Mouse (Mus musculus): ENCODE results near the gene Fgfr2.
"Not testable (repeated sequence)": the region's sequence is repeated elsewhere in the genome, so short reads cannot be mapped to it uniquely, and the experiment has no call there.

The Fgfr2 gene

DNA sequence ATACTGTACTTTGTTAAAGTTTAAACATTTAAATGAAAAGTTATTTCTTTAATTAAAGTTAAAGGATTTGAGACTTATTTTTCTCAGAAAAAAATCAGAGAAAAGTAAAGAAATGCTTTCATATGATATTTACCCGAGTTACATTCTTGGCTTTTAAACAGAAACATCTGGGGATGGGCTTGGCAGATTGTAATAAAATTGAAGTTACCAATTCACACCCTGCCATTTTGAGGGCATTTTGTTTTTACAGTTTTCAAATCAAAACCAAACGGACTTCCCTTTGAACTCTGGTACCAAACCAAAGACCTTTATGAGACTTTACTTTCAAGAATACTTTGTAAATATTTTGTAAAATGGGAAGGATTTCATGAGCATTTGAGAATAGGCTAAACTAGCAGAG lies 2697.2 kb downstream of the Fgfr2 start:
- H3K9me3 ChIP-seq (ENCODE audit: low read length) = no peaks in the 10 kb centered on the region
- TF ChIP-seq NANOG (IDR thresholded peaks at IDR 0.05; ENCODE audit: borderline replicate concordance, low read length) (no peak), POU5F1 (IDR thresholded peaks at IDR 0.05; ENCODE audit: borderline replicate concordance, low read length) (no peak), CTCF (conservative IDR thresholded peaks at IDR 0.05; ENCODE audit: low read length) (no peak)
- H3K4me1 ChIP-seq (replicated peaks; ENCODE audit: low read depth, low read length) = no peaks in the 10 kb centered on the region; the same call in 1 of the 2 replicates
- no peaks in the 10 kb centered on the region for H3K27me3 ChIP-seq (ENCODE audit: insufficient read depth, low read length)
- H3K36me3 ChIP-seq (ENCODE audit: insufficient read depth, low read length) = peaks cover 3% of the 10 kb centered on the region; the same call in 1 of the 2 replicates
- no peak overlapping the region for H3K4me3 ChIP-seq (replicated peaks; ENCODE audit: low read length)

DNA sequence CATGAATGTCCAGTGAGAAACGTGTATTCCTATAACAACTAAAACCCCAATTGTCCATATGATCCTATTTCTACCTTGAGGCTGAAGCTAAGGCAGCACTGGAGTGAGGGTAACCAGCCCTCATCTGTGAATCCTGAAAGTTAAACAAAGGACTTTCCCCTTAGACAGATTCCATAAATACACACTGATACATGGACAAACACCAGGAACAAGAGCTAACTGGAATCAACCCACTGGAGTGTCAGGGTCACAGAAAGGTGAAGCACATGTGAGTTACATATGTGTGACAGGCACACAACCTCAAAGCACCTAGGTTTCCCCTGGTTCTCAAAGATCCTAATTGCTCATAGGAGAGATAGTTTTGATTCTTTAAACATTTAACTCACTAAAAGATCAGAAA lies 2703.2 kb downstream of the Fgfr2 start:
- H3K9me3 ChIP-seq (ENCODE audit: low read length) = no peaks in the 10 kb centered on the region
- H3K4me3 ChIP-seq (replicated peaks; ENCODE audit: low read length) = no peak overlapping the region
- H3K36me3 ChIP-seq (ENCODE audit: insufficient read depth, low read length) = 0 out of 2 replicates have a peak, but pooled peaks cover 3% of the 10 kb centered on the region
- TF ChIP-seq POU5F1 (IDR thresholded peaks at IDR 0.05; ENCODE audit: borderline replicate concordance, low read length) (no peak), NANOG (IDR thresholded peaks at IDR 0.05; ENCODE audit: borderline replicate concordance, low read length) (no peak), CTCF (conservative IDR thresholded peaks at IDR 0.05; ENCODE audit: low read length) (no peak)
- no peaks in the 10 kb centered on the region for H3K27me3 ChIP-seq (ENCODE audit: insufficient read depth, low read length)
- H3K4me1 ChIP-seq (replicated peaks; ENCODE audit: low read depth, low read length) = no peaks in the 10 kb centered on the region

DNA sequence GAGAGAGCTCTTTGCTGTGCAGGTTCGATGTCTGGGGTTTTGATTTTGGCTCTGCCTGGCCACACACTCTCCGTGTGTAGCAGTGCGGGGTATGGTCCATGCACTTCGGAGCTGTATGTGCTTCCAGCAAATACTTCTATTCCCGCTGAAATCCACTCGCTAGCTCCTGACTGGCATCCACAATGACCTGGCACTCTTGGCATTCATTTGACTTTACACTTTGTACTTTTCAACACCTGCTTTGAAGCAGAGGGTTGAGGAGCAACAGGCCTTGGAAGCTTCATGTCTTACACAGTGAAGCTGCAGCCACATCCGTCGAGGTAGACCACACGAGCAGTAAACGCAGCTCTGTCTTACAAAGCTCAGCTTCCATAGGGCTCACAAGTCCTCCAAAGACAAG lies 2715.5 kb downstream of the Fgfr2 start:
- TF ChIP-seq NANOG (IDR thresholded peaks at IDR 0.05; ENCODE audit: borderline replicate concordance, low read length) = no peak
- no peak for TF ChIP-seq POU5F1 (IDR thresholded peaks at IDR 0.05; ENCODE audit: borderline replicate concordance, low read length)
- TF ChIP-seq CTCF (conservative IDR thresholded peaks at IDR 0.05; ENCODE audit: low read length) = no peak
- no peak overlapping the region for H3K4me3 ChIP-seq (replicated peaks; ENCODE audit: low read length)
- no peaks in the 10 kb centered on the region for H3K4me1 ChIP-seq (replicated peaks; ENCODE audit: low read depth, low read length)
- H3K27me3 ChIP-seq (ENCODE audit: insufficient read depth, low read length) = no peaks in the 10 kb centered on the region
- no peaks in the 10 kb centered on the region for H3K9me3 ChIP-seq (ENCODE audit: low read length)
- peaks cover 3% of the 10 kb centered on the region; the same call in 1 of the 2 replicates for H3K36me3 ChIP-seq (ENCODE audit: insufficient read depth, low read length)

DNA sequence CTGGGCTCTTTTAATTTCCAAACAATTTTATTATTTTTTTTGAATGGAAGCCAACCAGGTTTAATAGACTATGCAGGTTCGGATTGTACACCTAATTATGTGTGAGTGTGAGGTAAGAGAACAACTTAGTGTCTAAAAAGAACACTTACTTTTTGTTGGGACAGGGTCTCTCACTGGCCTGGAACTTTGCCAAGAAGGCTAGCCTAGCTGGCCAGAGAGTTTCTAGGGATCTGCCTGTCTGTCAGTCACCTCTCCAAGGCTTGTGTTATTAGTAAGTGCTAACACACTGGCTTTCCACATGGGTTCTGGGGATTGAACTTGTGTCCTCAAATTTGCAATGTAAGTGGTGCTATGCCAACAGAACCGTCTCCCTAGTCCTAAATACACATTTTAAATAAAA lies 2719.8 kb downstream of the Fgfr2 start:
- TF ChIP-seq POU5F1 (IDR thresholded peaks at IDR 0.05; ENCODE audit: borderline replicate concordance, low read length) (no peak), CTCF (conservative IDR thresholded peaks at IDR 0.05; ENCODE audit: low read length) (no peak), NANOG (IDR thresholded peaks at IDR 0.05; ENCODE audit: borderline replicate concordance, low read length) (no peak)
- no peaks in the 10 kb centered on the region for H3K4me1 ChIP-seq (replicated peaks; ENCODE audit: low read depth, low read length)
- H3K27me3 ChIP-seq (ENCODE audit: insufficient read depth, low read length) = no peaks in the 10 kb centered on the region
- H3K4me3 ChIP-seq (replicated peaks; ENCODE audit: low read length) = no peak overlapping the region
- H3K36me3 ChIP-seq (ENCODE audit: insufficient read depth, low read length) = peaks cover 16% of the 10 kb centered on the region
- no peaks in the 10 kb centered on the region for H3K9me3 ChIP-seq (ENCODE audit: low read length)

DNA sequence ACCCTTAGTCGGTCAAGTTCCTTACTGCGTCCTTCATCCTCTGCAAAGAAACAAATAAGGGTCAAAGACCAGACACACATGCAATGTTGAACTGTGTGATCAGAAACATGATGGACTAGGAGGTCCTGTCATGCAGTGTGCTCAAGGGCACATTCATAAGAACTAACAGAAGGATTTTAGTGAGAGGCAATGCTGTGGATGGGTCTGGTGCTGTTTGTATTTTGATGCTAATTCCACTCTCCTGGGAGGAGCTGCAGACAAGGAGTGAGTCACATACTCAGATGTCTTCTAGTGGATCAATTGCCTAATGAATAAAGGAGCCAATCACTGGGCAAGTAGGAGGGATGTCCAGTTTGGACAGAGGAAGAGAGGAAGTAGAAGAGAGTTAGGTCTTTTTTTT lies 2728.5 kb downstream of the Fgfr2 start:
- Histone ChIP-seq H3K4me3 (replicated peaks; ENCODE audit: low read length) (no peak overlapping the region), H3K4me1 (replicated peaks; ENCODE audit: low read depth, low read length) (peaks cover 16% of the 10 kb centered on the region), H3K9me3 (ENCODE audit: low read length) (no peaks in the 10 kb centered on the region), H3K36me3 (ENCODE audit: insufficient read depth, low read length) (peaks cover 20% of the 10 kb centered on the region), H3K27me3 (ENCODE audit: insufficient read depth, low read length) (no peaks in the 10 kb centered on the region)
- TF ChIP-seq POU5F1 (IDR thresholded peaks at IDR 0.05; ENCODE audit: borderline replicate concordance, low read length) = no peak
- TF ChIP-seq NANOG (IDR thresholded peaks at IDR 0.05; ENCODE audit: borderline replicate concordance, low read length) = peak; percentile 68

DNA sequence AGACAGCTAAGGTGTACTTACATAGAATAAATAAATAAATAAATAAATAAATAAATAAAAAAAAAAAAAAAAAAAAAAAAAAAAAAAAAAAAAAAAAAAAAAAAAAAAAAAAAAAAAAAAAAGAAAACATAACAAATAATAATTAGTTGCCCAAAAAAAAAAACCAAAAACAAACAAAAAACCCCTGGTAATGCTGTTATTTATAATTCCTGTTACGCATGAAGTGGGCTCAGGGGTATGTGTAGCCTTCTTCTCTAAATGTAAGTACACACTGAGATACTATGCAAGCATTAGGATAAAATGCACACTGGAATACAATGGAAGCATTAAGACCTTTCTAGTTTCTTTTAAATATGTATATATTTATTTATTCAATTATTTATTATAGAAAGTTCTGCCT lies 2733.1 kb downstream of the Fgfr2 start:
- H3K9me3 ChIP-seq (ENCODE audit: low read length); H3K27me3 ChIP-seq (ENCODE audit: insufficient read depth, low read length); H3K4me1 ChIP-seq (replicated peaks; ENCODE audit: low read depth, low read length); H3K4me3 ChIP-seq (replicated peaks; ENCODE audit: low read length): not testable (repeated sequence)
- peaks cover 31% of the 10 kb centered on the region for H3K36me3 ChIP-seq (ENCODE audit: insufficient read depth, low read length)

DNA sequence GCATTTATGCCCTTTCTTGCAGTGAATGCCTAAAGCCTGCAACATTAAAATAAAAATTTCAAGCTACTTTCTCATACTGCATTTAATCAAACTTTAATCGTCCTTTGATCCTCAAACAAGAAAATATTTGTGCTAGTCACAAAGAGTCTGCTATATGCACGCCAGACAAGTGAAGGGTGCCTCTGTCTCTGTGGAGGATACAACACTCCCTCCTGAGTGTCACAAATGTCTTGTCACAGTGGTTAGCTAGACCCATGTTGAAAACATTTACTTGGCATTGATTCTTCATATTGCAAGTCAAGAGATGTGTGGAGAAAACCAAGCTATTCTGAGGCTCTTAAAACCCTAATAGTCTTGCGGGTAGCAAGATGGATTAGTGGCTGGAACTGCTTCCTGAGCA lies 2736.8 kb downstream of the Fgfr2 start:
- no peaks in the 10 kb centered on the region for H3K27me3 ChIP-seq (ENCODE audit: insufficient read depth, low read length)
- H3K4me1 ChIP-seq (replicated peaks; ENCODE audit: low read depth, low read length) = no peaks in the 10 kb centered on the region
- no peak for TF ChIP-seq CTCF (conservative IDR thresholded peaks at IDR 0.05; ENCODE audit: low read length)
- TF ChIP-seq NANOG (IDR thresholded peaks at IDR 0.05; ENCODE audit: borderline replicate concordance, low read length) = no peak
- no peak for TF ChIP-seq POU5F1 (IDR thresholded peaks at IDR 0.05; ENCODE audit: borderline replicate concordance, low read length)
- H3K9me3 ChIP-seq (ENCODE audit: low read length) = no peaks in the 10 kb centered on the region
- H3K4me3 ChIP-seq (replicated peaks; ENCODE audit: low read length) = no peak overlapping the region
- peaks cover 13% of the 10 kb centered on the region for H3K36me3 ChIP-seq (ENCODE audit: insufficient read depth, low read length)

DNA sequence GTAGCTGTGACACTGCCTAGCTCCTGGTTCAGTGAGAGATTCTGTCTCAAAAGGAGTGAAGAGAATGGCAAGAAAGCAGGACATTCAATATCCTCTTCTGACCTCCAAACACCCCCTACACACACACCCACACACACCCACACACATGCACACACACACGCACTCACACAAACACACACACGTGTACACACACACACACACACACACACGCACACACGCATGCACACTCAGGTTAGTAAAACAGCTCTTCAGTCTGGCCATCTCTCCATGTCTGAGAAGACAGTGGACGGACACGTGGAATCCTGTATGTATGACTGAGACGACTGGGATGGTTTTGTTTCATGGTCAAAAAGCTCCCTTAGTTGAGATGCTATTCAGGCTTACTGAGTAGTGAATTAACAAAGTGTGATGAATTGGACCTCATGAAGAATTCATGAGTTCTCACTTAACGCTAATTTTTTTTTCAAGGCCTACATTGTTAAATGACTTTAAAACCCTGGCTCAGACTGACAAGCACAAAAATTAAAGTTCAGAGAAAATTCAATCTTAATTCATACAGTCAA lies 2737.3 kb downstream of the Fgfr2 start:
- no peak for TF ChIP-seq NANOG (IDR thresholded peaks at IDR 0.05; ENCODE audit: borderline replicate concordance, low read length)
- TF ChIP-seq POU5F1 (IDR thresholded peaks at IDR 0.05; ENCODE audit: borderline replicate concordance, low read length) = no peak
- no peak for TF ChIP-seq CTCF (conservative IDR thresholded peaks at IDR 0.05; ENCODE audit: low read length)
- Histone ChIP-seq H3K36me3 (ENCODE audit: insufficient read depth, low read length) (peaks cover 11% of the 10 kb centered on the region), H3K9me3 (ENCODE audit: low read length) (no peaks in the 10 kb centered on the region), H3K4me1 (replicated peaks; ENCODE audit: low read depth, low read length) (no peaks in the 10 kb centered on the region), H3K4me3 (replicated peaks; ENCODE audit: low read length) (no peak overlapping the region), H3K27me3 (ENCODE audit: insufficient read depth, low read length) (no peaks in the 10 kb centered on the region)

DNA sequence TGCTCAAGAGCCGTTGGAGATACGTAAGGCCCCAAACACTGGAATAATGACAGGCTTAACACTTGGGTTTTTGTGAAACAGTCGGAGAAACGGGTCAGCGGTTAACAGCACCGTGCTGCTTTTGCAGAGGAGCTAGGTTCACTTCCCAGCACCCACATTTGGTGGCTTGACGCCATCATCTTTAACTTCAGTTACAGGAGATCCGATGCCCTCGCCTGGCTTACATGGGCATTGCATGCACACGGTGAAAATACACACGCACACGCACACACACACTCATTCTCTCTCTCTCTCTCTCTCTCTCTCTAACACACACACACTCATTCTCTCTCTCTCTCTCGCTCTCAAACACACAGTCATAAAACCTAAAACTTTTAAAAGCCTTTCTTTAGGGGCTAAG lies 2741.0 kb downstream of the Fgfr2 start:
- Histone ChIP-seq H3K4me1 (replicated peaks; ENCODE audit: low read depth, low read length) (no peaks in the 10 kb centered on the region), H3K4me3 (replicated peaks; ENCODE audit: low read length) (no peak overlapping the region), H3K9me3 (ENCODE audit: low read length) (no peaks in the 10 kb centered on the region), H3K36me3 (ENCODE audit: insufficient read depth, low read length) (peaks cover 4% of the 10 kb centered on the region), H3K27me3 (ENCODE audit: insufficient read depth, low read length) (no peaks in the 10 kb centered on the region)
- TF ChIP-seq POU5F1 (IDR thresholded peaks at IDR 0.05; ENCODE audit: borderline replicate concordance, low read length) (no peak), CTCF (conservative IDR thresholded peaks at IDR 0.05; ENCODE audit: low read length) (peak; percentile 38), NANOG (IDR thresholded peaks at IDR 0.05; ENCODE audit: borderline replicate concordance, low read length) (no peak)

Data from E14TG2a.4 (cell line).